Mouse (Mus musculus): Measurements from ENCODE around the gene Noto. TPM values are rescaled to one million over a fixed set of nuclear protein-coding genes. Genes with fewer than 3 reads are reported as not detected.
A peak's percentile ranks its signal among the peaks of the same experiment; 100 is the strongest.

The Noto gene
- polyA plus RNA-seq (2014; fragmentation: Nextera tagmentation; extraction: Ambion mirVana), result not detected in 2 replicates

GRCm38 (mm10) chr6:85423836-85424379 is at the start of gene Noto:
Noto (plus strand) TSS chr6:85423886.
- H3K9ac ChIP-seq (ENCODE audit: low read length), result no peak within 1 kb of the TSS
- H3K27me3 ChIP-seq (replicated peaks; ENCODE audit: control insufficient read depth, insufficient read depth, low read length), result 0 out of 2 replicates have a peak, but pooled peaks cover 3% of the 10 kb centered on the region
- no peaks in the 10 kb centered on the region for H3K9me3 ChIP-seq (ENCODE audit: control insufficient read depth, low read length)
- H3K4me2 ChIP-seq (ENCODE audit: low read length), result no peak within 1 kb of the TSS
- no peaks in the 10 kb centered on the region for H3K4me1 ChIP-seq (replicated peaks; ENCODE audit: control insufficient read depth, insufficient read depth, low read length)
- H3K36me3 ChIP-seq (ENCODE audit: control insufficient read depth, insufficient read depth, low read length), result no peaks in the 10 kb centered on the region
- no peak within 1 kb of the TSS for H3K27ac ChIP-seq (ENCODE audit: low read depth)
- H3K4me3 ChIP-seq (ENCODE audit: low read depth, low read length), result no peak within 1 kb of the TSS
- DNase-seq (ENCODE audit: low spot score) (peak; percentile 59), ATAC-seq (replicated peaks; ENCODE audit: low FRiP score, low TSS enrichment, low read depth) (no peak)
- 12% methylated on average over 28 of the region's 28 CpGs for WGBS

GRCm38 (mm10) chr6:85373951-85374733 is 49.5 kb upstream of the Noto start, which contains the start of gene Rab11fip5:
Rab11fip5 (minus strand) TSS chr6:85374634.
- Histone ChIP-seq H3K9ac (ENCODE audit: low read length) (peak within 1 kb of the TSS; percentile 58), H3K4me3 (ENCODE audit: low read depth, low read length) (peak within 1 kb of the TSS; percentile 58), H3K27me3 (replicated peaks; ENCODE audit: control insufficient read depth, insufficient read depth, low read length) (no peaks in the 10 kb centered on the region), H3K27ac (ENCODE audit: low read depth) (0 out of 2 replicates have a peak within 1 kb of the TSS, but pooled peaks have one; percentile 51), H3K36me3 (ENCODE audit: control insufficient read depth, insufficient read depth, low read length) (peaks cover 5% of the 10 kb centered on the region; the same call in 1 of the 2 replicates), H3K4me1 (replicated peaks; ENCODE audit: control insufficient read depth, insufficient read depth, low read length) (peaks cover 11% of the 10 kb centered on the region), H3K9me3 (ENCODE audit: control insufficient read depth, low read length) (no peaks in the 10 kb centered on the region), H3K4me2 (ENCODE audit: low read length) (peak within 1 kb of the TSS; percentile 58)
- DNase-seq (ENCODE audit: low spot score) (no peak), ATAC-seq (replicated peaks; ENCODE audit: low FRiP score, low TSS enrichment, low read depth) (peak; percentile 12; the same call in 1 of the 2 replicates)
- whole genome bisulfite sequencing, result 2% methylated on average over 63 of the region's 80 CpGs

- H3K27ac ChIP-seq (ENCODE audit: low read depth), result 0 out of 2 replicates have a peak overlapping the region, but pooled peaks have one; percentile 51
These were observed 49.0 kb upstream of the Noto start for GRCm38 (mm10) chr6:85374734-85375114.

GRCm38 (mm10) chr6:85377066-85377734 is 46.5 kb upstream of the Noto start:
- ATAC-seq (replicated peaks; ENCODE audit: low FRiP score, low TSS enrichment, low read depth) (no peak), DNase-seq (ENCODE audit: low spot score) (no peak)
- Histone ChIP-seq H3K27ac (ENCODE audit: low read depth) (no peak overlapping the region), H3K27me3 (replicated peaks; ENCODE audit: control insufficient read depth, insufficient read depth, low read length) (no peaks in the 10 kb centered on the region), H3K4me1 (replicated peaks; ENCODE audit: control insufficient read depth, insufficient read depth, low read length) (peaks cover 8% of the 10 kb centered on the region), H3K9me3 (ENCODE audit: control insufficient read depth, low read length) (no peaks in the 10 kb centered on the region), H3K9ac (ENCODE audit: low read length) (no peak overlapping the region), H3K36me3 (ENCODE audit: control insufficient read depth, insufficient read depth, low read length) (no peaks in the 10 kb centered on the region), H3K4me2 (ENCODE audit: low read length) (no peak overlapping the region), H3K4me3 (ENCODE audit: low read depth, low read length) (no peak overlapping the region)
- WGBS, result 67% methylated on average over 4 of the region's 4 CpGs

More at GRCm38 (mm10) chr6:85374734-85375114, 49.0 kb upstream of the Noto start:
- Histone ChIP-seq H3K27me3 (replicated peaks; ENCODE audit: control insufficient read depth, insufficient read depth, low read length) (no peaks in the 10 kb centered on the region), H3K4me2 (ENCODE audit: low read length) (peak overlapping the region; percentile 58), H3K9me3 (ENCODE audit: control insufficient read depth, low read length) (no peaks in the 10 kb centered on the region), H3K36me3 (ENCODE audit: control insufficient read depth, insufficient read depth, low read length) (peaks cover 5% of the 10 kb centered on the region; the same call in 1 of the 2 replicates), H3K4me3 (ENCODE audit: low read depth, low read length) (peak overlapping the region; percentile 58), H3K4me1 (replicated peaks; ENCODE audit: control insufficient read depth, insufficient read depth, low read length) (peaks cover 11% of the 10 kb centered on the region), H3K9ac (ENCODE audit: low read length) (peak overlapping the region; percentile 34; the same call in 1 of the 2 replicates)
- DNase-seq (ENCODE audit: low spot score) (peak; percentile 99), ATAC-seq (replicated peaks; ENCODE audit: low FRiP score, low TSS enrichment, low read depth) (peak; percentile 98)
- WGBS, result under 1% methylated on average over 19 of the region's 19 CpGs

- 39% methylated on average over 5 of the region's 5 CpGs for WGBS
- no peaks in the 10 kb centered on the region for H3K9me3 ChIP-seq (ENCODE audit: control insufficient read depth, low read length)
- H3K4me1 ChIP-seq (replicated peaks; ENCODE audit: control insufficient read depth, insufficient read depth, low read length), result peaks cover 8% of the 10 kb centered on the region
- H3K27ac ChIP-seq (ENCODE audit: low read depth), result no peak overlapping the region
- no peaks in the 10 kb centered on the region for H3K36me3 ChIP-seq (ENCODE audit: control insufficient read depth, insufficient read depth, low read length)
- no peak for ATAC-seq (replicated peaks; ENCODE audit: low FRiP score, low TSS enrichment, low read depth)
- no peak overlapping the region for H3K4me3 ChIP-seq (ENCODE audit: low read depth, low read length)
- H3K9ac ChIP-seq (ENCODE audit: low read length), result no peak overlapping the region
- H3K4me2 ChIP-seq (ENCODE audit: low read length), result no peak overlapping the region
- DNase-seq (ENCODE audit: low spot score), result no peak
- H3K27me3 ChIP-seq (replicated peaks; ENCODE audit: control insufficient read depth, insufficient read depth, low read length), result no peaks in the 10 kb centered on the region
These were observed 45.8 kb upstream of the Noto start for GRCm38 (mm10) chr6:85377876-85378275.

- no peak for ATAC-seq (replicated peaks; ENCODE audit: low FRiP score, low TSS enrichment, low read depth)
These were observed 45.1 kb upstream of the Noto start for GRCm38 (mm10) chr6:85378629-85379028.

GRCm38 (mm10) chr6:85380201-85380900 is 43.3 kb upstream of the Noto start:
- Histone ChIP-seq H3K4me3 (ENCODE audit: low read depth, low read length) (no peak overlapping the region), H3K4me2 (ENCODE audit: low read length) (peak overlapping the region; percentile 36), H3K27ac (ENCODE audit: low read depth) (no peak overlapping the region), H3K27me3 (replicated peaks; ENCODE audit: control insufficient read depth, insufficient read depth, low read length) (no peaks in the 10 kb centered on the region), H3K4me1 (replicated peaks; ENCODE audit: control insufficient read depth, insufficient read depth, low read length) (no peaks in the 10 kb centered on the region; the same call in 1 of the 2 replicates), H3K9me3 (ENCODE audit: control insufficient read depth, low read length) (no peaks in the 10 kb centered on the region), H3K36me3 (ENCODE audit: control insufficient read depth, insufficient read depth, low read length) (no peaks in the 10 kb centered on the region), H3K9ac (ENCODE audit: low read length) (no peak overlapping the region)
- 25% methylated on average over 10 of the region's 10 CpGs for WGBS
- ATAC-seq (replicated peaks; ENCODE audit: low FRiP score, low TSS enrichment, low read depth), result peak; percentile 81
- DNase-seq (ENCODE audit: low spot score), result peak; percentile 88

More at GRCm38 (mm10) chr6:85378629-85379028, 45.1 kb upstream of the Noto start:
- 50% methylated on average over 8 of the region's 8 CpGs for WGBS
- H3K27ac ChIP-seq (ENCODE audit: low read depth), result no peak overlapping the region
- H3K9ac ChIP-seq (ENCODE audit: low read length), result no peak overlapping the region
- no peak overlapping the region for H3K4me3 ChIP-seq (ENCODE audit: low read depth, low read length)
- no peak for DNase-seq (ENCODE audit: low spot score)
- H3K4me2 ChIP-seq (ENCODE audit: low read length), result no peak overlapping the region
- peaks cover 3% of the 10 kb centered on the region for H3K4me1 ChIP-seq (replicated peaks; ENCODE audit: control insufficient read depth, insufficient read depth, low read length)
- H3K27me3 ChIP-seq (replicated peaks; ENCODE audit: control insufficient read depth, insufficient read depth, low read length), result no peaks in the 10 kb centered on the region
- H3K9me3 ChIP-seq (ENCODE audit: control insufficient read depth, low read length), result no peaks in the 10 kb centered on the region
- no peaks in the 10 kb centered on the region for H3K36me3 ChIP-seq (ENCODE audit: control insufficient read depth, insufficient read depth, low read length)
